Mouse (Mus musculus): Measurements from ENCODE around the gene Frem3.

Gene Frem3

GRCm38 (mm10) chr8:80710670-80711400, 100.0 kb downstream of the Frem3 start:
- DNase-seq (ENCODE audit: low read depth, low spot score), result peak; percentile 50

- no peak for DNase-seq (ENCODE audit: low read depth, low spot score)
These were observed 103.6 kb downstream of the Frem3 start for GRCm38 (mm10) chr8:80714461-80714860.

- no peak for DNase-seq (ENCODE audit: low read depth, low spot score)
These were observed 121.4 kb downstream of the Frem3 start for GRCm38 (mm10) chr8:80732326-80732725.

GRCm38 (mm10) chr8:80738046-80738387, 127.1 kb downstream of the Frem3 start:
- DNase-seq (ENCODE audit: low read depth, low spot score), result no peak

GRCm38 (mm10) chr8:80738388-80739154, 127.7 kb downstream of the Frem3 start:
- DNase-seq (ENCODE audit: low read depth, low spot score), result peak; percentile 38

- DNase-seq (ENCODE audit: low read depth, low spot score), result peak; percentile 79
These were observed 128.5 kb downstream of the Frem3 start, which contains the start of gene Smarca5 for GRCm38 (mm10) chr8:80739155-80739924. Gene Smarca5, minus strand, starts transcription at chr8:80739497.

GRCm38 (mm10) chr8:80739932-80740331, 129.1 kb downstream of the Frem3 start:
- DNase-seq (ENCODE audit: low read depth, low spot score), result no peak
